Mouse (Mus musculus): Measurements from ENCODE around the gene Lims1. TPM values are rescaled to one million over a fixed set of nuclear protein-coding genes. Genes with fewer than 3 reads are reported as not detected.

Lims1 gene
- 112 and 121 TPM in 2 replicates for polyA plus RNA-seq (2016; fragmentation: Nextera tagmentation; extraction: Ambion mirVana)

DNA sequence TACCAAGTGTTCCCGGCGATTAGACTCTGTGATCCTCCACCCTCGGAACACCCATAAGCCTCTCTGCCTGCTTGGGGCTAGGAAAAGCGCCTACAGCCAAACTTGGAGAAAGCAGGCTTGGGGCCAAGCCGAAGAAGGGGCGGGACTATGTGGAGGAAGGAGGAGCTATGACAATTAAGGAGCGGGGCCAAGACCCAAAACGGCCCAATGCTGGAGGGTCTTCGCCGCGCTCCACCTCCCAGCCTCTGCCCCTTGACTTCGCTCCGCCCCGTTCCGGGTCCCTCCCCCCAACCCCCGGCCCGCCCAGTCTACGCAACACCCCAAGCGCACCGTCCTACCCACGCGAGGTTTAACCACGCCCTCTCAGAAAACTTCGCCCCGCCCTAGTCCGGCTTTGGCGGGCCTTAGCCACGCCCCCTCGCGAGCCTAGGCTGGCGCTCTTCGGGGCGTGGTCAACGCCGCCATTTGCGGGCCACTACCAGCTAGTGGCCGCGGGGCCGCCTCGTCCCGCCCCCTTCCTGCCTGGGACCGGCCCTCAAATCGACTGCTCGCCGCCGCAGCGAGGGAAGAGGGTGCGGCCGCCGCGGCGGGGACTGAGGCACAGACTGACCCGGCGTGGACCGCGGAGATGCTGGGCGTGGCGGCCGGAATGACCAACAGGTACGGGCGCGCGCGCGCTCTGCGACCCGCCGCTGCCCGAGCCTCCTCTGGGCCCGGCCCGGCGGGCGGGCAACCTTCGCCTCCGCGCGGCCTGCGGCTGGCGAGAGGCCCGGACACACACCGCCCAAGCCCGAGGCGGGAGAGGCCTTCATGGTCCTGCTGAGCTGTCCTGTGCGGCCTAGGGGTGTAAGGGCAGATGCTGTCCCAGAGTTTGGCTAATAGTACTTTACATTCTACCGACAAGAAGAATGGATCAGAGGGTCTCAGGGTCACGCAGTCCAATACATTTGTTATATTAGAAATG is at the start of gene Lims1:
TSS of gene Lims1 (plus strand) at position 439 of the 964 bp plus-strand sequence.
- peaks cover 42% of the 10 kb centered on the region for H3K4me1 ChIP-seq
- no peaks in the 10 kb centered on the region for H3K36me3 ChIP-seq
- H3K27ac ChIP-seq: peak within 1 kb of the TSS; percentile 92
- under 1% methylated on average over 80 of the region's 86 CpGs for WGBS (ENCODE audit: insufficient replicate concordance)
- no peaks in the 10 kb centered on the region for H3K27me3 ChIP-seq (replicated peaks)
- H3K4me2 ChIP-seq: peak within 1 kb of the TSS; percentile 79
- no peaks in the 10 kb centered on the region for H3K9me3 ChIP-seq (replicated peaks)
- H3K4me3 ChIP-seq: peak within 1 kb of the TSS; percentile 87
- ATAC-seq: peak; percentile 96
- H3K9ac ChIP-seq: peak within 1 kb of the TSS; percentile 92

DNA sequence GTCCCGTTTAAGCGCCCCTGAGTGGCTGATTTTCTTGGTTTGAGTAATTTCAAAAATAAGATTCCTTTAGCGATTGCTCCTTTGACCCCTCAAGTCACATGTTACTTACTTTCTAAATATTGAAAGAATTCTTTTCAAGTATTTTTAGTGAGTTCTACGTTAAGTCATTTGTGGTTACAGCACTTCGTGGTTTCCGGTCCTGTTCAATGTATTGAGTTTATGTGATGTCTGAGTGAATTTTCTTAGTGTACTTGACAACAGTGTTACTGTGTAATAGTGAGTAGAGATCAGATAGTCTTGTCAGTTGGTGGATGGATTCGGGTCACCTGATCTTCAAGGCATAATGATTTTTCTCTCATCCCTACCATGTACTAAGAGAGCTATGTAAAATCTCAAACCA is 41.0 kb upstream of the Lims1 start:
- H3K27me3 ChIP-seq (replicated peaks): no peaks in the 10 kb centered on the region
- H3K9ac ChIP-seq: no peak overlapping the region
- ATAC-seq: no peak
- WGBS (ENCODE audit: insufficient replicate concordance): 78% methylated on average over 7 of the region's 7 CpGs
- no peaks in the 10 kb centered on the region for H3K4me1 ChIP-seq
- peaks cover 67% of the 10 kb centered on the region for H3K36me3 ChIP-seq
- no peak overlapping the region for H3K4me2 ChIP-seq
- no peaks in the 10 kb centered on the region for H3K9me3 ChIP-seq (replicated peaks)
- H3K4me3 ChIP-seq: no peak overlapping the region
- H3K27ac ChIP-seq: no peak overlapping the region

DNA sequence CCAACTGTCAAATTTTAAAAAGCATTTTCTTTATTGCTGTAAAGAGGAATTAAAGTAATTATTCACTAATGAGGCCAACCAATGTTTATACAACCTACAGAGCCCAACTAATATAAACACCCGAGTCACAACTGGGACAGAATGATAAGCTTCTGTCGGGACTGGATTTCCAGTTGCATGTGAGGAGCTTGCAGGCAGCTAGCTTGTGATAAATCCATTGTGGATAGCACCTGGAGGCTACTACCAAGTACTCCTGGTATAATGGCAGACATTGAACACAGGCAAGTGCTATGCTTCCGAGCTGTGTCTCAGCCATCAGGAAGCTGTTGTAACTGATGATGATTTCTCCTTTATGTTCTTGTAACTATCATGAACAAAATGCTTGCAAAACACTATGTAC is 32.5 kb upstream of the Lims1 start:
- peaks cover 10% of the 10 kb centered on the region for H3K4me1 ChIP-seq
- no peak overlapping the region for H3K4me2 ChIP-seq
- no peak overlapping the region for H3K4me3 ChIP-seq
- H3K9me3 ChIP-seq (replicated peaks): no peaks in the 10 kb centered on the region
- H3K36me3 ChIP-seq: peaks cover 83% of the 10 kb centered on the region
- no peak overlapping the region for H3K27ac ChIP-seq
- H3K27me3 ChIP-seq (replicated peaks): no peaks in the 10 kb centered on the region
- peak; percentile 79 for ATAC-seq
- no peak overlapping the region for H3K9ac ChIP-seq
- 34% methylated on average over 3 of the region's 3 CpGs for WGBS (ENCODE audit: insufficient replicate concordance)

DNA sequence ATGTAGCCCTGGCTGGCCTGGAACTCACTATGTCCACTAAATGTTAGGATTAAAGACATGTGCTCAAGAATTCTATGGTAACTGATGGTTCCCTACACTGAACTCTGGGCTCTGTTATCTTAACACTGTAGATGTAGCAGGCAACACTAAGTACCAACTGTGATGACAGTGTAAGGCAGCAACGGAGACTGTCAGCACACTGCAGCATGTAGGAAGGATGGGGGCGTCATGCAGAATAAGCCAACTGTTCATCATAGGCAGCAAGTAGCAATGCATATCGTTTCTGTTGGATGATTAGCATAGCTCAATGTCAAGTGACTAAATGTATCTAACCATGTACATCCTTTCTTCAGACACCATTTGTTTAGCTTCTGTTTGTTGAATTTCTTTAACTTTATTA is 29.0 kb upstream of the Lims1 start:
- WGBS (ENCODE audit: insufficient replicate concordance): 85% methylated on average over 3 of the region's 3 CpGs
- Histone ChIP-seq H3K27ac (no peak overlapping the region), H3K9ac (no peak overlapping the region), H3K9me3 (replicated peaks) (no peaks in the 10 kb centered on the region), H3K4me3 (no peak overlapping the region), H3K4me2 (no peak overlapping the region), H3K36me3 (peaks cover 87% of the 10 kb centered on the region), H3K27me3 (replicated peaks) (no peaks in the 10 kb centered on the region), H3K4me1 (peaks cover 10% of the 10 kb centered on the region)
- ATAC-seq: no peak

DNA sequence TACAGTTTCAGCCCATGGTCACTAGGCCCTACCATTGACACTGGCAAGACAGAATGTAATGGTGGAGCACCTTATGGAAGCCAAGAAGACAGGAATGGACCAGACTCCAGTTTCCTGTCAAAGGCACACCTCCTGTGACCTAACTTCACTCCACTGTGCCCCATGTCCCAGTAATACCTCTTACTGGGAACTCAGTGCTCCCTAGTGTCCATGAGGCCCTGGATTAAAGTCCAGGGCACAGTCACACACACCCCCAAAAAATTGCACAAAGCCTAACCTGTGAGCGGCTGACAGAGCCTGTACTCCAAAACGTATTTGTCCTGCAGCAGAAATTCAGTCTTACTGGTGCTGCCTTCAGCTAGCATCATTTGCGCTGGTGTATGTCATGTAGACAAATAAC is 27.7 kb upstream of the Lims1 start:
- Histone ChIP-seq H3K4me1 (0 out of 2 replicates have a peak, but pooled peaks cover 5% of the 10 kb centered on the region), H3K9ac (no peak overlapping the region), H3K4me2 (no peak overlapping the region), H3K9me3 (replicated peaks) (no peaks in the 10 kb centered on the region), H3K36me3 (peaks cover 86% of the 10 kb centered on the region), H3K27me3 (replicated peaks) (no peaks in the 10 kb centered on the region), H3K4me3 (no peak overlapping the region), H3K27ac (no peak overlapping the region)
- 90% methylated on average over 3 of the region's 3 CpGs for WGBS (ENCODE audit: insufficient replicate concordance)
- ATAC-seq: no peak

DNA sequence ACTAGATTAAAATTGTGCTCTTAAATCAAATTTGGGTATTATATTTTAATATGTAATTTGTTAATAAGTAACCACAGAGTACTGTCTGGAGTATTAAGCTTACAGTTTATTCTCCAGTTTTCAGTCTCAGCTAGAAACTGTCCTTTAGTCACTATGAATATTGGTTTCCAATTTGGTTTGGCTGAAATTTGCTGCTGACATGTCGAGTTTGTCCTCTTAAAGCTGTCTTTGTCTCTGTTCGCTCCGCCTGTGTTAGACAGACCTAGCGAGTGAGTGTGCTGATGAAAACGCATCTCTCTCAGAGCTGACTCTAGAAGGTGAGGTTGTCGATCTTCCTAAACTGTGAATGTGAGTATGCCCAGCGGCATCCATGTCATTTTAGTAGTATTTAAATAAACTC is 18.3 kb upstream of the Lims1 start:
- peaks cover 60% of the 10 kb centered on the region for H3K36me3 ChIP-seq
- H3K4me2 ChIP-seq: no peak overlapping the region
- H3K27ac ChIP-seq: no peak overlapping the region
- ATAC-seq: no peak
- H3K9ac ChIP-seq: no peak overlapping the region
- H3K4me1 ChIP-seq: no peaks in the 10 kb centered on the region
- no peaks in the 10 kb centered on the region for H3K27me3 ChIP-seq (replicated peaks)
- no peaks in the 10 kb centered on the region for H3K9me3 ChIP-seq (replicated peaks)
- WGBS (ENCODE audit: insufficient replicate concordance): 84% methylated on average over 7 of the region's 7 CpGs
- no peak overlapping the region for H3K4me3 ChIP-seq

DNA sequence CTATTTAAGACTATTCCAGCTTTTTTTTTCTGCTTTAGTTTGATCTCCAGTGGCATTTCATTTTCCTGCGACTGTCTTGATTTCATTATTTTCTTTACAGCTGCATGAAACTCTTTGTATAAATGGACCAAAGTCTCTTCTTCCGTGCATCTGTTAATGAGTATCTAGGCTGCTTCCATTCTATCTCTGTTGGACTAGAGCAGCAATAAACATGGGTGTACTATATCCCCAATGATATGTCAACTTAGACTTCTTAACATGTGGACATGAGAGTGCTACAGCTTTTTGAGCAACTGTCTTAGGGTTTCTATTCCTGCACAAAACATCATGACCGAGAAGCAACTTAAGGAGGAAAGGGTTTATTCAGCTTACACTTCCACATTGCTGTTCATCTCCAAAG is 16.4 kb upstream of the Lims1 start:
- no peaks in the 10 kb centered on the region for H3K9me3 ChIP-seq (replicated peaks)
- H3K4me3 ChIP-seq: no peak overlapping the region
- H3K36me3 ChIP-seq: peaks cover 55% of the 10 kb centered on the region
- WGBS (ENCODE audit: insufficient replicate concordance): 78% methylated on average over 3 of the region's 3 CpGs
- no peaks in the 10 kb centered on the region for H3K27me3 ChIP-seq (replicated peaks)
- no peak for ATAC-seq
- no peak overlapping the region for H3K9ac ChIP-seq
- no peak overlapping the region for H3K4me2 ChIP-seq
- no peak overlapping the region for H3K27ac ChIP-seq
- no peaks in the 10 kb centered on the region for H3K4me1 ChIP-seq

DNA sequence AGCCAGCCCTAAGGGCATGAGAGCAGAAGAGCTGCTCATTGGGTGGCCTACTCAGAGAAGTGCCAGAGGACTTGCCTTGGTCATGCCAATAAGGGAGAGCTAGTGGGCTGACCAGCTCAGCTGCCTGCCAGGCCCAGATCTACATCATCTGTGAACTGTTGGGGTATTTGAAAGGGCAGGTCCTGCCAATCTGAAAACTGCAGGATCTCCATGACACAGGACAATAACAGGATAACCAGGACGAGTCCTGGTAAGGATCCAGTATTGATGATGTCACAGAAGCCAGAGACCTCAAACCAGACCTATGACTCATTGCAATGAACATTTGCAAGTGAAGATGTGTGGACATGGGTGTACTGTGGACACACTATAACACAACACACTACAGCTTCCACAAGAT is 12.5 kb upstream of the Lims1 start:
- Histone ChIP-seq H3K9ac (no peak overlapping the region), H3K9me3 (replicated peaks) (peaks cover 5% of the 10 kb centered on the region), H3K27ac (no peak overlapping the region), H3K4me3 (no peak overlapping the region), H3K4me1 (no peaks in the 10 kb centered on the region), H3K27me3 (replicated peaks) (no peaks in the 10 kb centered on the region), H3K4me2 (no peak overlapping the region), H3K36me3 (peaks cover 48% of the 10 kb centered on the region)
- 44% methylated on average over 1 of the region's 1 CpGs for WGBS (ENCODE audit: insufficient replicate concordance)
- no peak for ATAC-seq

DNA sequence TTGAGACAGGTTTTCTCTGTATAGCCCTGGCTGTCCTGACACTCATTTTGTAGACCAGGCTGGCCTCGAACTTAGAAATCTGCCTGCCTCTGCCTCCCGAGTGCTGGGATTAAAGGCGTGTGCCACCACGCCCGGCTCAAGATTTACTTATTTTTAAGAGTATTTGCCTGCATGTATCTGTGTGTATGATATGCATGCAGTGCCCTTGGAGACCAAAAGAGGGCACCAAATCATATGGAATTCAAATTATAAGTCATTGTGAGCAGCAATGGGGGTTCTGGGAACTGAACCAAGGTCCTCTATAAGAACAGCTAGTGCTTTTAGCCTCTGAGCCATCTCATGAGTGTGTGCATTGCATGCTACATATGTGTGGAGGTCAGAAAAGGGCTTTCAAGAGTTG is 10.4 kb upstream of the Lims1 start:
- no peak overlapping the region for H3K27ac ChIP-seq
- H3K4me3 ChIP-seq: no peak overlapping the region
- no peaks in the 10 kb centered on the region for H3K4me1 ChIP-seq
- no peaks in the 10 kb centered on the region for H3K27me3 ChIP-seq (replicated peaks)
- no peak overlapping the region for H3K4me2 ChIP-seq
- H3K36me3 ChIP-seq: peaks cover 33% of the 10 kb centered on the region
- 84% methylated on average over 5 of the region's 5 CpGs for WGBS (ENCODE audit: insufficient replicate concordance)
- no peak for ATAC-seq
- peaks cover 5% of the 10 kb centered on the region for H3K9me3 ChIP-seq (replicated peaks)
- no peak overlapping the region for H3K9ac ChIP-seq

DNA sequence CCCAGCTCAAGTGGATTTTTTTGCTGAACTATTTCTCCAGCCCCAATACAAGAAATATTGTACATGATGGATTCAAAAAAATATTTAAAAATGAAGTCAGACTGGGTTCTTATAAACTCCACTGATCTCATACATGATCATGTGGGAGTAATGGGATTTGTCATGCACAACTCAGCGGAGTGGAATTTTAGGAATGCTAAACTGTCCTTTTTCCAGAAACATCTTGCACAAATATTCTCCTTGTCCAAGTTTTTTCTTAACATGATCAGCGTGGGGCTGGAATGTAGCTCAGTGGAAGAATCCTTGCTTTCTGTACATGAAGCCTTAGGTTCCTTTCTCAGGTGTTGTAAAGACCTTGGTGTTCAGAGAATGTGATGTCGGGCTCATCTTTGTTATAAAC is 2.4 kb upstream of the Lims1 start:
- no peak overlapping the region for H3K9ac ChIP-seq
- no peaks in the 10 kb centered on the region for H3K9me3 ChIP-seq (replicated peaks)
- WGBS (ENCODE audit: insufficient replicate concordance): 80% methylated on average over 3 of the region's 3 CpGs
- H3K4me3 ChIP-seq: no peak overlapping the region
- no peak for ATAC-seq
- H3K36me3 ChIP-seq: no peaks in the 10 kb centered on the region
- H3K27ac ChIP-seq: no peak overlapping the region
- H3K4me1 ChIP-seq: peaks cover 26% of the 10 kb centered on the region
- H3K27me3 ChIP-seq (replicated peaks): no peaks in the 10 kb centered on the region
- no peak overlapping the region for H3K4me2 ChIP-seq

DNA sequence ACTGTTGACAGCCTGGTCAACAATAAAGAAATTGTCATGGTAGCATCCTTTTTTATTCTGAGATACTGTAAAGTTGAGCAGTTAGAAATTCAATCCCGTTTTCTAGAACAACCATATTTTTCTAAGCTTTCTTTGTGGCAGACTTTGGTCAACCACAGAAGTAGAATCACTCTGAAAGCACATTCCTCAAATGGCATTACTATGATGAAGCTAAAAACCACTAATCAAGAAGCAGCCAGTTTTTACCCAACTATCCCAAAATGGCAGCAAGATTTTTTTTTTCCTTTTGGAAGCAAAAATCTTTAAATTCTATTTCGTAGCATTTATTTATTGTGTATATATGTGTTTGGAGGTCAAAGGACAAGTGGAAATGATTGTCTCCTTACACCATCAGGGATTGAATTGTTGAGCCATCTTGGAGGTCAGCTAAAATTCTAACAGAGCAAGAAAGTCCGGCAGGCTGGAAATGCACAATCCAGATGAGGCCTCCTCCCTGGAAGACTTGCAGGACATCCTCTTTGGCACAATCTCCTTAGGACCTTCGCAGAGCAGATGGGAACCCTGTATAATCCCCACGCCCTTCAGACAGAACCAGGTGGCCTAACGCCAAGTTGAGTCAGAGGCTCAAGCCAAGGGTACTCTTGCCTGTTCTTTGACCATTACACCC is 772 bp upstream of the Lims1 start:
- ATAC-seq: no peak
- WGBS (ENCODE audit: insufficient replicate concordance): 22% methylated on average over 6 of the region's 6 CpGs
- Histone ChIP-seq H3K36me3 (no peaks in the 10 kb centered on the region), H3K4me1 (peaks cover 42% of the 10 kb centered on the region), H3K9ac (peak overlapping the region; percentile 92), H3K27me3 (replicated peaks) (no peaks in the 10 kb centered on the region), H3K4me2 (peak overlapping the region; percentile 79), H3K9me3 (replicated peaks) (no peaks in the 10 kb centered on the region), H3K4me3 (peak overlapping the region; percentile 87), H3K27ac (peak overlapping the region; percentile 85)

DNA sequence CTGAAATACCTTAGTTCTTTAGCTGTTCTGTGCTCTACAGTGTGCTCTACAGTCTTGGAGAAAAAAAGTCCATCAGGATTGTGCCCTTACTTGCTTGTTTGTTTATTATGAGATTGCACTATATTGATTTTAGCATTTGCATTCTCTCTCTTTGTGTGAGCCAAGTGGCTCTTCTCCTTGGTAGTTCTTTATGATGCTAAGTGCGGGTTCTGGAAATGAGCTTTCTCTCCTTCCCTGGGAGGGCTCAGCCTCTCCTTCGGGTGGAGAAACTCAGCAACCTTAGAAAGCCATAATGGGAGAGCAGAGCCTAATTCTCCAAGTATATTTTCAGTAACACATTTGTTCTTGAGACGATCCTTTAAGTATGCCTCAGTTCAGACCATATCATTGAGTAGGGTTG is 3.0 kb downstream of the Lims1 start:
- Histone ChIP-seq H3K9me3 (replicated peaks) (no peaks in the 10 kb centered on the region), H3K9ac (no peak overlapping the region), H3K4me2 (peak overlapping the region; percentile 12; the same call in 1 of the 2 replicates), H3K27ac (no peak overlapping the region), H3K4me1 (peaks cover 60% of the 10 kb centered on the region), H3K27me3 (replicated peaks) (no peaks in the 10 kb centered on the region), H3K4me3 (no peak overlapping the region), H3K36me3 (peaks cover 4% of the 10 kb centered on the region)
- WGBS (ENCODE audit: insufficient replicate concordance): 62% methylated on average over 3 of the region's 3 CpGs
- no peak for ATAC-seq

Measured in liver, embryonic 12.5 days (tissue).